25 mouse cellular contexts compared by ENCODE assay signal in the genomic region with DNA sequence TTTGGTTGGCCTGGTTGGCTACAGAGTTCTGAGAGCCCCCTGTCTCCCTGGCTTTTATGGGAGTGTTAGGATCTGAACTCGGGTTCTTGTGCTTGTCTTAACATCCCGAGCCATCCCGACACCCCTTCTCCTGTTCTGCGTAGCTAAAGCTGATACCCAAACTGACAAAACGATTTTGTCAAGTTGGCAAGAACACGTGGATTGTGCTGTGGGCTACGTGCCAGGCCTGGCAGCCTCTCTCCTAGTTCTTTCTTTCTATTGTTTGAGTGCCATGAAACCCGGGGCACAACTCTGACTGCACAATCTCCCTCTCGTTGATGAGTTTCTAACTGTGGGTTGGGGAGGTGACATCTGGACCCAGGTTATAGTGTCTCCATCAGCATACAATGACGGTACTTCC. TPM values are rescaled to one million over a fixed set of nuclear protein-coding genes. Genes with fewer than 3 reads are reported as not detected.
A peak's percentile ranks its signal among the peaks of the same experiment; 100 is the strongest.
DNase-seq lines count a peak whose midpoint lies in the region; ATAC-seq and TF ChIP-seq lines count a peak whose summit lies in the region.
"Had no signal": no experiment of that assay in that cellular context is flagged by ENCODE, and none has a peak within 500 bp of the region (broad histone marks: within the 10 kb centered on the region; RNA-seq: fewer than 3 reads in every experiment).

No protein-coding gene starts in this region.

- H3K27me3 ChIP-seq in forebrain, embryonic 16.5 days (replicated peaks; ENCODE audit: control insufficient read depth, insufficient read depth, low read length), result no peaks in the 10 kb centered on the region
- H3K27me3 ChIP-seq in forebrain, embryonic 13.5 days, result 0 out of 2 replicates have a peak, but pooled peaks cover 5% of the 10 kb centered on the region
- H3K27me3 ChIP-seq in midbrain, embryonic 14.5 days (ENCODE audit: control insufficient read depth, insufficient read depth, low read length), result no peaks in the 10 kb centered on the region
- H3K27me3 ChIP-seq in midbrain, embryonic 15.5 days (replicated peaks), result no peaks in the 10 kb centered on the region
- H3K27me3 ChIP-seq in thymus, adult 2 months (ENCODE audit: control insufficient read depth, insufficient read depth, low read length), result no peaks in the 10 kb centered on the region
- H3K27me3 ChIP-seq: forebrain, embryonic 15.5 days; hindbrain, embryonic 15.5 days; liver, embryonic 13.5 days; stomach, embryonic 15.5 days had no signal

- H3K36me3 ChIP-seq in forebrain, embryonic 16.5 days (ENCODE audit: control insufficient read depth, insufficient read depth), result no peaks in the 10 kb centered on the region
- H3K36me3 ChIP-seq in forebrain, embryonic 13.5 days (ENCODE audit: poor library complexity, severe bottlenecking), result no peaks in the 10 kb centered on the region
- no peaks in the 10 kb centered on the region for H3K36me3 ChIP-seq in midbrain, embryonic 14.5 days (ENCODE audit: control insufficient read depth, insufficient read depth, low read length)
- no peaks in the 10 kb centered on the region for H3K36me3 ChIP-seq in midbrain, embryonic 15.5 days (replicated peaks)
- no peaks in the 10 kb centered on the region for H3K36me3 ChIP-seq in thymus, adult 2 months (ENCODE audit: control insufficient read depth, insufficient read depth, low read length)
- H3K36me3 ChIP-seq: forebrain, embryonic 15.5 days; heart, embryonic 12.5 days; hindbrain, embryonic 15.5 days; kidney, embryonic 15.5 days; limb, embryonic 13.5 days; liver, embryonic 13.5 days; stomach, embryonic 15.5 days had no signal

- no peak overlapping the region for H3K9ac ChIP-seq in forebrain, embryonic 16.5 days (replicated peaks; ENCODE audit: low read depth, low read length)
- no peak overlapping the region for H3K9ac ChIP-seq in forebrain, embryonic 13.5 days
- H3K9ac ChIP-seq in midbrain, embryonic 14.5 days (replicated peaks; ENCODE audit: low read length), result no peak overlapping the region
- H3K9ac ChIP-seq in midbrain, embryonic 15.5 days, result no peak overlapping the region
- H3K9ac ChIP-seq: forebrain, embryonic 15.5 days; heart, embryonic 12.5 days; hindbrain, embryonic 15.5 days; kidney, embryonic 15.5 days; limb, embryonic 13.5 days; liver, embryonic 13.5 days; lung, embryonic 14.5 days; stomach, embryonic 15.5 days had no signal

- no peaks in the 10 kb centered on the region for H3K9me3 ChIP-seq in forebrain, embryonic 16.5 days (ENCODE audit: control insufficient read depth, low read length)
- no peaks in the 10 kb centered on the region for H3K9me3 ChIP-seq in forebrain, embryonic 13.5 days (replicated peaks)
- H3K9me3 ChIP-seq in midbrain, embryonic 14.5 days (ENCODE audit: control insufficient read depth, low read length), result no peaks in the 10 kb centered on the region
- no peaks in the 10 kb centered on the region for H3K9me3 ChIP-seq in midbrain, embryonic 15.5 days
- H3K9me3 ChIP-seq: forebrain, embryonic 15.5 days; heart, embryonic 12.5 days; hindbrain, embryonic 15.5 days; kidney, embryonic 15.5 days; limb, embryonic 13.5 days; liver, embryonic 13.5 days; stomach, embryonic 15.5 days had no signal

- WGBS in forebrain, embryonic 16.5 days, result 26% methylated on average over 10 of the region's 10 CpGs
- 40% methylated on average over 10 of the region's 10 CpGs for WGBS in forebrain, embryonic 13.5 days
- WGBS in midbrain, embryonic 14.5 days, result 67% methylated on average over 10 of the region's 10 CpGs
- WGBS in midbrain, embryonic 15.5 days, result 61% methylated on average over 10 of the region's 10 CpGs
- 82% methylated on average over 10 of the region's 10 CpGs for WGBS in thymus, adult 2 months

- H3K4me2 ChIP-seq in forebrain, embryonic 16.5 days (ENCODE audit: low read length), result no peak overlapping the region
- no peak overlapping the region for H3K4me2 ChIP-seq in forebrain, embryonic 13.5 days
- H3K4me2 ChIP-seq in midbrain, embryonic 14.5 days (ENCODE audit: low read length), result no peak overlapping the region
- H3K4me2 ChIP-seq in midbrain, embryonic 15.5 days, result no peak overlapping the region
- H3K4me2 ChIP-seq: forebrain, embryonic 15.5 days; heart, embryonic 12.5 days; hindbrain, embryonic 15.5 days; kidney, embryonic 15.5 days; limb, embryonic 13.5 days; liver, embryonic 13.5 days; lung, embryonic 14.5 days; stomach, embryonic 15.5 days had no signal

- ATAC-seq in forebrain, embryonic 16.5 days, result peak; percentile 50; the same call in 1 of the 2 replicates
- ATAC-seq in forebrain, embryonic 13.5 days, result no peak
- no peak for ATAC-seq in midbrain, embryonic 14.5 days (ENCODE audit: low FRiP score, low TSS enrichment)
- no peak for ATAC-seq in midbrain, embryonic 15.5 days (replicated peaks)
- ATAC-seq: forebrain, embryonic 15.5 days; intestine, embryonic 16.5 days had no signal

- TF ChIP-seq POLR2A in thymus, adult 2 months (IDR thresholded peaks at IDR 0.05; ENCODE audit: control insufficient read depth, extremely low read depth, insufficient read depth, low read length, poor library complexity), result no peak

- no peak overlapping the region for H3K27ac ChIP-seq in forebrain, embryonic 16.5 days (ENCODE audit: low read length)
- no peak overlapping the region for H3K27ac ChIP-seq in forebrain, embryonic 13.5 days
- no peak overlapping the region for H3K27ac ChIP-seq in midbrain, embryonic 14.5 days (replicated peaks; ENCODE audit: low read depth, low read length)
- no peak overlapping the region for H3K27ac ChIP-seq in midbrain, embryonic 15.5 days
- no peak overlapping the region for H3K27ac ChIP-seq in layer of hippocampus, adult 2 months
- H3K27ac ChIP-seq in thymus, adult 2 months (ENCODE audit: control insufficient read depth, insufficient read depth, low read length), result no peak overlapping the region
- H3K27ac ChIP-seq: forebrain, embryonic 15.5 days; hindbrain, embryonic 15.5 days; kidney, embryonic 15.5 days; limb, embryonic 13.5 days; liver, embryonic 13.5 days; stomach, embryonic 15.5 days had no signal

- peak; percentile 57 for DNase-seq in midbrain, embryonic 14.5 days
- DNase-seq in adipocyte (ENCODE audit: low spot score), result peak; percentile 34
- DNase-seq in layer of hippocampus, adult 2 months (ENCODE audit: low spot score in 2 of 2), result peak; percentile 44 to 68
- DNase-seq in spleen, postnatal 10 days (ENCODE audit: low spot score in 2 of 2), result no peak
- DNase-seq in thymus, adult 2 months, result no peak
- DNase-seq: B cell, adult 2 months; heart, postnatal 14 days; kidney, postnatal 4 days; liver, embryonic 13.5 days; lung, embryonic 14.5 days; lung, postnatal 36 days; thymus, postnatal 14 days had no signal

- no peak for TF ChIP-seq CTCF in layer of hippocampus, adult 2 months (conservative IDR thresholded peaks at IDR 0.05)
- TF ChIP-seq CTCF in thymus, adult 2 months (IDR thresholded peaks at IDR 0.05; ENCODE audit: borderline replicate concordance, control insufficient read depth, extremely low read depth, insufficient read depth, low read length, poor library complexity), result no peak

- H3K4me1 ChIP-seq in forebrain, embryonic 16.5 days (replicated peaks; ENCODE audit: control insufficient read depth, insufficient read depth, low read length), result peaks cover 5% of the 10 kb centered on the region
- H3K4me1 ChIP-seq in forebrain, embryonic 13.5 days, result 0 out of 2 replicates have a peak, but pooled peaks cover 9% of the 10 kb centered on the region
- H3K4me1 ChIP-seq in midbrain, embryonic 14.5 days (ENCODE audit: control insufficient read depth, insufficient read depth, low read length), result no peaks in the 10 kb centered on the region
- H3K4me1 ChIP-seq in midbrain, embryonic 15.5 days, result no peaks in the 10 kb centered on the region
- H3K4me1 ChIP-seq in thymus, adult 2 months (replicated peaks; ENCODE audit: control insufficient read depth, insufficient read depth, low read length), result no peaks in the 10 kb centered on the region
- H3K4me1 ChIP-seq: heart, embryonic 12.5 days; kidney, embryonic 15.5 days; limb, embryonic 13.5 days; liver, embryonic 13.5 days; stomach, embryonic 15.5 days had no signal

- no peak overlapping the region for H3K4me3 ChIP-seq in forebrain, embryonic 16.5 days (replicated peaks; ENCODE audit: low read length)
- no peak overlapping the region for H3K4me3 ChIP-seq in forebrain, embryonic 13.5 days
- no peak overlapping the region for H3K4me3 ChIP-seq in midbrain, embryonic 14.5 days (replicated peaks; ENCODE audit: low read depth, low read length)
- H3K4me3 ChIP-seq in midbrain, embryonic 15.5 days, result no peak overlapping the region
- no peak overlapping the region for H3K4me3 ChIP-seq in layer of hippocampus, adult 2 months
- no peak overlapping the region for H3K4me3 ChIP-seq in thymus, adult 2 months (ENCODE audit: control insufficient read depth, insufficient read depth, low read length)
- H3K4me3 ChIP-seq: forebrain, embryonic 15.5 days; heart, embryonic 12.5 days; hindbrain, embryonic 15.5 days; kidney, embryonic 15.5 days; limb, embryonic 13.5 days; liver, embryonic 13.5 days; stomach, embryonic 15.5 days had no signal

RNA-seq across cellular contexts. Expression of a gene that starts 17.6 kb away (rescaled TPM):
- 43.4 and 44.1 TPM in 2 replicates for polyA plus RNA-seq in forebrain, embryonic 16.5 days (2015; fragmentation: Nextera tagmentation; extraction: Ambion mirVana)
- polyA plus RNA-seq in forebrain, embryonic 13.5 days (2015; fragmentation: Nextera tagmentation; extraction: Ambion mirVana), result 17.9 and 18.1 TPM in 2 replicates
- polyA plus RNA-seq in midbrain, embryonic 14.5 days (2014; fragmentation: Nextera tagmentation; extraction: Ambion mirVana), result 50.0 and 61.4 TPM in 2 replicates
- 64.5 and 68.9 TPM in 2 replicates for polyA plus RNA-seq in midbrain, embryonic 15.5 days (2015; fragmentation: Nextera tagmentation; extraction: Ambion mirVana)
- total RNA-seq in layer of hippocampus, adult 2 months (2021), result 10 to 100 TPM; 70.9 to 73.9 TPM
- 60.6 and 66.6 TPM in 2 replicates for polyA plus RNA-seq in thymus, adult 2 months (2012; rRNA removed)

RNA-seq across cellular contexts. Expression of a gene that starts 20.3 kb away (rescaled TPM):
- polyA plus RNA-seq in forebrain, embryonic 16.5 days (2015; fragmentation: Nextera tagmentation; extraction: Ambion mirVana), result 0.27 TPM in 1 of 2 replicates, not detected in the other
- polyA plus RNA-seq in forebrain, embryonic 13.5 days (2015; fragmentation: Nextera tagmentation; extraction: Ambion mirVana), result 0.09 TPM in 1 of 2 replicates, not detected in the other
- polyA plus RNA-seq in midbrain, embryonic 14.5 days (2014; fragmentation: Nextera tagmentation; extraction: Ambion mirVana), result 0.43 TPM in 1 of 2 replicates, not detected in the other
- 0.43 and 0.59 TPM in 2 replicates for polyA plus RNA-seq in midbrain, embryonic 15.5 days (2015; fragmentation: Nextera tagmentation; extraction: Ambion mirVana)
- total RNA-seq in layer of hippocampus, adult 2 months (2021), result not detected
- polyA plus RNA-seq in thymus, adult 2 months (2012; rRNA removed), result 18.5 and 22.4 TPM in 2 replicates
- polyA plus RNA-seq: neural tube, embryonic 11.5 days had no signal

RNA-seq across cellular contexts. Expression of a gene that starts 48.1 kb away (rescaled TPM):
- polyA plus RNA-seq in forebrain, embryonic 16.5 days (2015; fragmentation: Nextera tagmentation; extraction: Ambion mirVana), result 0.15 and 0.25 TPM in 2 replicates
- polyA plus RNA-seq in forebrain, embryonic 13.5 days (2015; fragmentation: Nextera tagmentation; extraction: Ambion mirVana), result 0.11 and 0.17 TPM in 2 replicates
- polyA plus RNA-seq in midbrain, embryonic 14.5 days (2014; fragmentation: Nextera tagmentation; extraction: Ambion mirVana), result 1.1 TPM in 2 replicates
- polyA plus RNA-seq in midbrain, embryonic 15.5 days (2015; fragmentation: Nextera tagmentation; extraction: Ambion mirVana), result 0.81 and 1.0 TPM in 2 replicates
- not detected for total RNA-seq in layer of hippocampus, adult 2 months (2021)
- polyA plus RNA-seq in thymus, adult 2 months (2012; rRNA removed), result 27.6 and 28.1 TPM in 2 replicates
- total RNA-seq: gastrocnemius, adult 18-20 months; gastrocnemius, postnatal 4 days had no signal
- polyA plus RNA-seq: neural tube, embryonic 11.5 days had no signal

Comparison
In these comparisons a context has a peak if more than half of its experiments do, and no peak if none do; other contexts are left out.
1. DNase-seq: peak in midbrain, embryonic 14.5 days (single experiment), adipocyte (single experiment) and layer of hippocampus, adult 2 months (2 of 2); none in spleen, postnatal 10 days (0 of 2) and thymus, adult 2 months (single experiment).
2. RNA of a gene that starts 20.3 kb away (polyA plus RNA-seq): 18.5 to 22.4 TPM in thymus, adult 2 months; 0.43 TPM in midbrain, embryonic 14.5 days, 0.43 to 0.59 TPM in midbrain, embryonic 15.5 days, 0.27 TPM in forebrain, embryonic 16.5 days and 0.09 TPM in forebrain, embryonic 13.5 days; every median in the first group is over 10 times any median in the second.
3. RNA of a gene that starts 48.1 kb away (polyA plus RNA-seq): 27.6 to 28.1 TPM in thymus, adult 2 months; 1.1 TPM in midbrain, embryonic 14.5 days, 0.81 to 1.0 TPM in midbrain, embryonic 15.5 days, 0.11 to 0.17 TPM in forebrain, embryonic 13.5 days and 0.15 to 0.25 TPM in forebrain, embryonic 16.5 days; every median in the first group is over 10 times any median in the second.